36 mouse cellular contexts compared by ENCODE assay signal in the genomic region with DNA sequence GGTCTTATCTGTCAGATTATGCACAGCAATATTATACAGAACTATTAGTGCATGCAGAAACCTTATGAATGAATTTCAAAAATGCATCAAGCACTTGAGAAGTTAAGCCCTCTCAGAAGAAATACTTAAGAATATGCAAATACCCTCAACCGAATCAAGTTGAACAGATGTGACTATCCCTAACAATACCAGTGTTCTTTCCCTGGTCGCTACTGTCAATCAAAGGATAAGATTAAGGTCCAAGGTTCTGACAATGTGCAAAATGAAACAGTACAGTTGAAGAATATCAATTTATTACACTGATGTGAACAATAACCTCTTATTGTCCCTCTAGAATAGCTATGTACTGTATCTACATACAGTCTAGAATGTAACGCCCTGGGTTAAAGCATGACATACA.
"Had no signal": no experiment of that assay in that cellular context is flagged by ENCODE, and none has a peak within 500 bp of the region (broad histone marks: within the 10 kb centered on the region; RNA-seq: fewer than 3 reads in every experiment).

No protein-coding gene starts in this region.

- H3K36me3 ChIP-seq: heart, embryonic 10.5 days; heart, embryonic 12.5 days; heart, embryonic 15.5 days; intestine, embryonic 15.5 days; kidney, embryonic 15.5 days had no signal

- H3K4me2 ChIP-seq: heart, embryonic 11.5 days; heart, embryonic 12.5 days; heart, embryonic 13.5 days; heart, embryonic 15.5 days; hindbrain, embryonic 12.5 days; hindbrain, embryonic 13.5 days; hindbrain, embryonic 14.5 days; hindbrain, embryonic 15.5 days; intestine, embryonic 15.5 days; kidney, embryonic 15.5 days had no signal

- H3K4me3 ChIP-seq: heart, adult 2 months; heart, embryonic 10.5 days; heart, embryonic 12.5 days; heart, embryonic 13.5 days; heart, embryonic 15.5 days; hindbrain, embryonic 10.5 days; hindbrain, embryonic 12.5 days; hindbrain, embryonic 13.5 days; hindbrain, embryonic 15.5 days; intestine, embryonic 15.5 days; kidney, embryonic 15.5 days; layer of hippocampus, adult 2 months had no signal

- H3K4me1 ChIP-seq: hindbrain, embryonic 10.5 days; hindbrain, embryonic 12.5 days; hindbrain, embryonic 13.5 days; hindbrain, embryonic 15.5 days; intestine, embryonic 15.5 days; kidney, embryonic 15.5 days had no signal

- ATAC-seq: hindbrain, embryonic 16.5 days; hindbrain, postnatal 0 days; inflammation-experienced regulatory T-cells, adult 6 months; intestine, embryonic 15.5 days; intestine, embryonic 16.5 days; intestine, postnatal 0 days had no signal

- H3K9me3 ChIP-seq: heart, embryonic 10.5 days; heart, embryonic 13.5 days; heart, embryonic 15.5 days; hindbrain, embryonic 10.5 days; hindbrain, embryonic 12.5 days; hindbrain, embryonic 13.5 days; hindbrain, embryonic 15.5 days; intestine, embryonic 15.5 days; kidney, embryonic 15.5 days had no signal

- H3K27me3 ChIP-seq: heart, embryonic 12.5 days; heart, embryonic 13.5 days; heart, embryonic 15.5 days; hindbrain, embryonic 12.5 days; hindbrain, embryonic 13.5 days; hindbrain, embryonic 15.5 days; intestine, embryonic 15.5 days; kidney, embryonic 15.5 days had no signal

- H3K9ac ChIP-seq: heart, embryonic 12.5 days; heart, embryonic 13.5 days; heart, embryonic 15.5 days; hindbrain, embryonic 12.5 days; hindbrain, embryonic 13.5 days; hindbrain, embryonic 14.5 days; hindbrain, embryonic 15.5 days; intestine, embryonic 15.5 days; kidney, embryonic 15.5 days had no signal

- H3K27ac ChIP-seq: heart, adult 2 months; heart, embryonic 10.5 days; heart, embryonic 13.5 days; heart, embryonic 15.5 days; hindbrain, embryonic 10.5 days; hindbrain, embryonic 12.5 days; hindbrain, embryonic 13.5 days; hindbrain, embryonic 14.5 days; hindbrain, embryonic 15.5 days; hindbrain, postnatal 0 days; intestine, embryonic 15.5 days; kidney, embryonic 15.5 days; kidney, postnatal 0 days; layer of hippocampus, adult 2 months had no signal

- DNase-seq: heart, adult 18-20 months; heart, adult 2 months; heart, postnatal 10 days; heart, postnatal 14 days; heart, postnatal 36 days; heart, postnatal 4 days; kidney, adult 11 months; kidney, adult 18-20 months; kidney, adult 2 months; kidney, adult 8-10 months; kidney, adult 9 months; kidney, postnatal 10 days; kidney, postnatal 14 days; kidney, postnatal 25 days; kidney, postnatal 36 days; kidney, postnatal 4 days; layer of hippocampus, adult 9-11 months had no signal
